Mouse (Mus musculus) splenic B cell, adult 2 months (primary cell): ENCODE data around the gene Tm6sf2.

Experiments used
- DNase-seq: peaks from one replicate; pipeline ENCODE4 v3.0.0-alpha.2; 2011; ENCODE audit warnings: low read depth, low spot score
- H3K27me3 ChIP-seq: 2 replicates; pipeline ENCODE4 v1.6.1; 2012; ENCODE audit warnings: mild to moderate bottlenecking, low read length, moderate library complexity, mixed read lengths; ENCODE audit not compliant: control insufficient read depth, poor library complexity, insufficient read depth, severe bottlenecking
- H3K36me3 ChIP-seq: 2 replicates; pipeline ENCODE4 v1.6.1; 2012; ENCODE audit warnings: mild to moderate bottlenecking, low read length, moderate library complexity, mixed read lengths; ENCODE audit not compliant: control insufficient read depth, poor library complexity, insufficient read depth, severe bottlenecking

Tm6sf2 gene

GRCm38 (mm10) chr8:70081976-70082375 lies 9.3 kb downstream of the Tm6sf2 start:
- H3K36me3 ChIP-seq, result no peaks in the 10 kb centered on the region
- no peaks in the 10 kb centered on the region; the same call in 1 of the 2 replicates for H3K27me3 ChIP-seq
- no peak for DNase-seq

GRCm38 (mm10) chr8:70083285-70083684 lies 10.6 kb downstream of the Tm6sf2 start, which contains the start of gene Hapln4:
Gene Hapln4 (plus strand): TSS chr8:70083457.
- no peaks in the 10 kb centered on the region for H3K36me3 ChIP-seq
- H3K27me3 ChIP-seq, result no peaks in the 10 kb centered on the region; the same call in 1 of the 2 replicates
- peak; percentile 53 for DNase-seq

GRCm38 (mm10) chr8:70084191-70085065 lies 11.7 kb downstream of the Tm6sf2 start:
- DNase-seq, result no peak
- Histone ChIP-seq H3K36me3 (no peaks in the 10 kb centered on the region), H3K27me3 (no peaks in the 10 kb centered on the region; the same call in 1 of the 2 replicates)

- Histone ChIP-seq H3K27me3 (no peaks in the 10 kb centered on the region; the same call in 1 of the 2 replicates), H3K36me3 (no peaks in the 10 kb centered on the region)
- DNase-seq, result no peak
Measured at GRCm38 (mm10) chr8:70086151-70086550, 13.4 kb downstream of the Tm6sf2 start.

- no peaks in the 10 kb centered on the region; the same call in 1 of the 2 replicates for H3K27me3 ChIP-seq
- H3K36me3 ChIP-seq, result no peaks in the 10 kb centered on the region
- no peak for DNase-seq
Measured at GRCm38 (mm10) chr8:70087237-70087636, 14.5 kb downstream of the Tm6sf2 start.

- peak; percentile 48 for DNase-seq
- Histone ChIP-seq H3K27me3 (no peaks in the 10 kb centered on the region; the same call in 1 of the 2 replicates), H3K36me3 (no peaks in the 10 kb centered on the region)
Measured at GRCm38 (mm10) chr8:70087836-70088650, 15.3 kb downstream of the Tm6sf2 start.

- DNase-seq, result no peak
- no peaks in the 10 kb centered on the region for H3K36me3 ChIP-seq
- H3K27me3 ChIP-seq, result no peaks in the 10 kb centered on the region; the same call in 1 of the 2 replicates
Measured at GRCm38 (mm10) chr8:70089296-70089960, 16.7 kb downstream of the Tm6sf2 start.

- Histone ChIP-seq H3K27me3 (no peaks in the 10 kb centered on the region), H3K36me3 (no peaks in the 10 kb centered on the region)
- no peak for DNase-seq
Measured at GRCm38 (mm10) chr8:70092786-70093185, 20.1 kb downstream of the Tm6sf2 start.

GRCm38 (mm10) chr8:70099276-70099675 lies 26.6 kb downstream of the Tm6sf2 start:
- H3K27me3 ChIP-seq, result no peaks in the 10 kb centered on the region
- H3K36me3 ChIP-seq, result no peaks in the 10 kb centered on the region
- DNase-seq, result no peak

- no peaks in the 10 kb centered on the region for H3K27me3 ChIP-seq
- no peaks in the 10 kb centered on the region for H3K36me3 ChIP-seq
- no peak for DNase-seq
Measured at GRCm38 (mm10) chr8:70100241-70100640, 27.5 kb downstream of the Tm6sf2 start.

GRCm38 (mm10) chr8:70104506-70104905 lies 31.8 kb downstream of the Tm6sf2 start:
- H3K27me3 ChIP-seq, result no peaks in the 10 kb centered on the region
- no peaks in the 10 kb centered on the region for H3K36me3 ChIP-seq
- peak; percentile 84 for DNase-seq

- DNase-seq, result no peak
- no peaks in the 10 kb centered on the region for H3K27me3 ChIP-seq
- no peaks in the 10 kb centered on the region for H3K36me3 ChIP-seq
Measured at GRCm38 (mm10) chr8:70104922-70105321, 32.2 kb downstream of the Tm6sf2 start.

GRCm38 (mm10) chr8:70110451-70110850 lies 37.7 kb downstream of the Tm6sf2 start:
- H3K27me3 ChIP-seq, result no peaks in the 10 kb centered on the region
- H3K36me3 ChIP-seq, result no peaks in the 10 kb centered on the region
- peak; percentile 63 for DNase-seq

- no peaks in the 10 kb centered on the region for H3K36me3 ChIP-seq
- no peak for DNase-seq
- no peaks in the 10 kb centered on the region for H3K27me3 ChIP-seq
Measured at GRCm38 (mm10) chr8:70111192-70111795, 38.6 kb downstream of the Tm6sf2 start.
